Mouse (Mus musculus) neural tube, embryonic 11.5 days (tissue): ENCODE results near the gene Ssbp2. TPM values are rescaled to one million over a fixed set of nuclear protein-coding genes. Genes with fewer than 3 reads are reported as not detected.

Source experiments
- ATAC-seq: fragments of 200-750 bp; cut with Nextera tagmentation; 2 replicates; pipeline ENCODE4 v1.8.0; 2017; ENCODE audit warnings: moderate number of reproducible peaks, mild to moderate bottlenecking, moderate TSS enrichment, moderate library complexity; ENCODE audit not compliant: insufficient read depth, low FRiP score, low TSS enrichment
- DNase-seq: peaks from one replicate; pipeline ENCODE4 v3.0.0-alpha.2; 2015; ENCODE audit warnings: low spot score
- H3K27ac ChIP-seq: fragments of 300-500 bp; sonication (generic); 2 replicates; pipeline ENCODE4 v1.5.1; 2014; ENCODE audit warnings: low read depth, mild to moderate bottlenecking, low read length
- H3K27me3 ChIP-seq: fragments of 300-500 bp; sonication (generic); 2 replicates; pipeline ENCODE4 v1.6.1; 2014; ENCODE audit warnings: mild to moderate bottlenecking, low read length, mixed read lengths; ENCODE audit not compliant: control insufficient read depth, insufficient read depth
- H3K36me3 ChIP-seq: fragments of 300-500 bp; sonication (generic); 2 replicates; pipeline ENCODE4 v1.6.1; 2014; ENCODE audit warnings: mild to moderate bottlenecking, low read length, moderate library complexity, mixed read lengths; ENCODE audit not compliant: control insufficient read depth, insufficient read depth
- H3K4me1 ChIP-seq: fragments of 300-500 bp; sonication (generic); 2 replicates; pipeline ENCODE4 v1.6.1; 2014; ENCODE audit warnings: low read length, mixed read lengths; ENCODE audit not compliant: control insufficient read depth, insufficient read depth
- H3K4me2 ChIP-seq: fragments of 300-500 bp; sonication (generic); 2 replicates; pipeline ENCODE4 v1.6.1; 2014; ENCODE audit warnings: low read depth, mild to moderate bottlenecking, moderate library complexity
- H3K4me3 ChIP-seq: fragments of 300-500 bp; sonication (generic); 2 replicates; pipeline ENCODE4 v1.5.1; 2014; ENCODE audit warnings: low read depth, low read length
- H3K9ac ChIP-seq: fragments of 300-500 bp; sonication (generic); 2 replicates; pipeline ENCODE4 v1.6.1; 2014; ENCODE audit warnings: mild to moderate bottlenecking, low read length
- H3K9me3 ChIP-seq: fragments of 300-500 bp; sonication (generic); 2 replicates; pipeline ENCODE4 v1.6.1; 2016; ENCODE audit warnings: low read length; ENCODE audit not compliant: control insufficient read depth
- WGBS: fragments of 180-500 bp; shearing (Covaris S2); extraction: QIAGEN DNeasy Blood & Tissue Kit; methylation state at CpG from one replicate; pipeline ENCODE4 v1.1.7; 2014; 5-methylcytosine and 5-hydroxymethylcytosine counted together
- polyA plus RNA-seq: library from polyadenylated mRNA; unstranded; fragments of >200 nt; fragmentation: Nextera tagmentation; extraction: Ambion mirVana; gene quantifications from 2 replicates; pipeline ENCODE4 v1.2.1, GENCODE M21; 2014

The Ssbp2 gene
- polyA plus RNA-seq, 1 experiment from 2014 or later, result 146 TPM

- 50% methylated on average over 7 of the region's 7 CpGs for WGBS
- no peaks in the 10 kb centered on the region for H3K27me3 ChIP-seq
- H3K9ac ChIP-seq, result no peak overlapping the region
- H3K4me2 ChIP-seq, result no peak overlapping the region
- no peak overlapping the region for H3K27ac ChIP-seq
- no peaks in the 10 kb centered on the region for H3K36me3 ChIP-seq
- no peaks in the 10 kb centered on the region for H3K9me3 ChIP-seq
- DNase-seq, result no peak
- H3K4me1 ChIP-seq, result no peaks in the 10 kb centered on the region
- no peak for ATAC-seq
- no peak overlapping the region for H3K4me3 ChIP-seq
Observed at GRCm38 (mm10) chr13:91693615-91694014, 233.5 kb downstream of the Ssbp2 start.

- Histone ChIP-seq H3K36me3 (no peaks in the 10 kb centered on the region), H3K4me1 (no peaks in the 10 kb centered on the region), H3K4me3 (no peak overlapping the region), H3K9ac (no peak overlapping the region), H3K27ac (no peak overlapping the region), H3K9me3 (no peaks in the 10 kb centered on the region), H3K4me2 (no peak overlapping the region), H3K27me3 (no peaks in the 10 kb centered on the region)
- ATAC-seq (no peak), DNase-seq (no peak)
- 90% methylated on average over 2 of the region's 2 CpGs for WGBS
Observed at GRCm38 (mm10) chr13:91695406-91695805, 235.3 kb downstream of the Ssbp2 start.

DNA sequence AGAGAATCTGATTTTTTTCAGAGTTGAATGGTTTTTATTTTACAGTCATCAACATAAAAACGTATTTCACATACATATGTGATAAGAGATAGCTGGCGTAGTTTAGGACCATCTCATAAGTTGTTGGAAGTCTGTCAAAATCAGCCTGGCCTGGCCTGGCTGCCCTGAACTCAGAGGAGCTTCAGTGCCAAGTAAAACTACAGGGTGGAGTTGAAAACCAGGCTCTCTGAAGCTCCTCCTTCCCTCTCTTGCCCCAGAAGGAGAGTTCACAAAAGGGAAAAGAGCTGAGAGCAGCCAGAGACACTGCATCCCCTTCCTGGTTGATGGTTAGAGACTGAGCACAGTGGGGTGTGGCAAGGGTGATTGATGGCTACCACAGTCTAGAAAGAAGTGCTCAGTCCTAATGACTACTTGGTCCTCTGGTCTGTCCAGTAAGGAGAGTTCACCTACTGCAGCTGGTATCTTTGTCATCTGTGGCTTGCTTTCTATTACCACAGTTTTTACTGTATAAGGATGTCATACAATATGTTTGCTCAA is 236.1 kb downstream of the Ssbp2 start:
- DNase-seq (no peak), ATAC-seq (no peak)
- H3K27me3 ChIP-seq, result no peaks in the 10 kb centered on the region
- H3K4me1 ChIP-seq, result no peaks in the 10 kb centered on the region
- no peak overlapping the region for H3K4me3 ChIP-seq
- H3K4me2 ChIP-seq, result no peak overlapping the region
- 93% methylated on average over 2 of the region's 2 CpGs for WGBS
- no peak overlapping the region for H3K27ac ChIP-seq
- H3K36me3 ChIP-seq, result no peaks in the 10 kb centered on the region
- H3K9me3 ChIP-seq, result no peaks in the 10 kb centered on the region
- H3K9ac ChIP-seq, result no peak overlapping the region

DNA sequence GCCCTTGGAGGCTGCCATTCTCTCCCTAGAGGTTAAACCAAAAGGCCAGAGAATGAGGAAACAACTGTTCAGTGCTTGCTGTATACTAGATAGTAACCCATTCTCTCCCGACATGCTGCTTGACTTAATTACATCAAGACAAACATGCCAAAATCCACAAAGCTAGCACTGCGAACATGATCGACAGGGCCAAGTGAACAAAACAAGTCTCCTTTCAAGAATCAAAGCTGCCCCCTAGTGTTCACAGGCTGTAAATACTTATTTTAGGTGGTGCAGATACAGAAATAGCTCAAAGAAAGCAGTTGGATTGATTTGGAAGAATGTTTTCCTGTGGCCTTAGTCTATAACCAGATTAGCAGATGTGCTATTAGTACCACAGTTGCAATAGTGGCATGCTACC is 236.9 kb downstream of the Ssbp2 start:
- no peaks in the 10 kb centered on the region for H3K4me1 ChIP-seq
- no peak overlapping the region for H3K4me2 ChIP-seq
- no peaks in the 10 kb centered on the region for H3K36me3 ChIP-seq
- ATAC-seq (0 out of 2 replicates have a peak, but pooled peaks have one; percentile 28), DNase-seq (peak; percentile 40)
- no peak overlapping the region for H3K4me3 ChIP-seq
- no peak overlapping the region for H3K9ac ChIP-seq
- 46% methylated on average over 3 of the region's 3 CpGs for WGBS
- H3K9me3 ChIP-seq, result no peaks in the 10 kb centered on the region
- no peaks in the 10 kb centered on the region for H3K27me3 ChIP-seq
- no peak overlapping the region for H3K27ac ChIP-seq

GRCm38 (mm10) chr13:91702337-91702736 is 242.3 kb downstream of the Ssbp2 start:
- no peak for ATAC-seq
- DNase-seq, result no peak

DNA sequence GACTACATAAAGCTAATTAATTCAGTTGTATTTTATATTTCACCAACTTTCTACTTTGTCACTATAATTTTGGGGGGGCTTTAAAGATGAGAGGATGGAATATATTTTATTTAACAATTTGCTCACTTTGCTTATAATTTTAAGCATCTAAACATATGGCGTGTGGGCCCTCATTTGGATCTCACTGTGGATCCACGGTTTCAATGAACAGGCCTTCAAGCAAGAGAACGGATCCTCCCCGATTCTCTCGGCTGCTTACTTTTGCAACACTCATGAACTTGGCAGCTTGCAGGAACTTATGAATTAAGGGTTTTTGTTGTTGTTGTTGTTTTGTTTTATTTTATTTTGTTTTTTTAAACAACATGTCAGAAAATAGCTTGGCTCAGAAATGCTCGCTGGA is 259.4 kb downstream of the Ssbp2 start:
- Histone ChIP-seq H3K9ac (no peak overlapping the region), H3K27me3 (no peaks in the 10 kb centered on the region), H3K9me3 (no peaks in the 10 kb centered on the region), H3K4me2 (no peak overlapping the region), H3K27ac (no peak overlapping the region), H3K4me3 (no peak overlapping the region), H3K36me3 (no peaks in the 10 kb centered on the region), H3K4me1 (no peaks in the 10 kb centered on the region)
- WGBS, result 96% methylated on average over 6 of the region's 6 CpGs
- ATAC-seq, result no peak
- no peak for DNase-seq

More at GRCm38 (mm10) chr13:91702337-91702736, 242.3 kb downstream of the Ssbp2 start:
- no peak overlapping the region for H3K27ac ChIP-seq
- H3K4me1 ChIP-seq, result no peaks in the 10 kb centered on the region
- H3K4me2 ChIP-seq, result no peak overlapping the region
- no peak overlapping the region for H3K9ac ChIP-seq
- no peak overlapping the region for H3K4me3 ChIP-seq
- no peaks in the 10 kb centered on the region for H3K27me3 ChIP-seq
- H3K36me3 ChIP-seq, result no peaks in the 10 kb centered on the region
- WGBS, result 84% methylated on average over 6 of the region's 6 CpGs
- no peaks in the 10 kb centered on the region for H3K9me3 ChIP-seq

GRCm38 (mm10) chr13:91723108-91723735 is 263.1 kb downstream of the Ssbp2 start:
- H3K4me2 ChIP-seq, result no peak overlapping the region
- H3K27me3 ChIP-seq, result no peaks in the 10 kb centered on the region
- no peaks in the 10 kb centered on the region for H3K4me1 ChIP-seq
- no peaks in the 10 kb centered on the region for H3K9me3 ChIP-seq
- ATAC-seq (peak; percentile 69; the same call in 1 of the 2 replicates), DNase-seq (no peak)
- H3K27ac ChIP-seq, result no peak overlapping the region
- H3K36me3 ChIP-seq, result no peaks in the 10 kb centered on the region
- H3K9ac ChIP-seq, result no peak overlapping the region
- H3K4me3 ChIP-seq, result no peak overlapping the region
- 64% methylated on average over 8 of the region's 8 CpGs for WGBS

- DNase-seq, result no peak
- no peak for ATAC-seq
- H3K9ac ChIP-seq, result no peak overlapping the region
- no peaks in the 10 kb centered on the region for H3K36me3 ChIP-seq
- H3K4me3 ChIP-seq, result no peak overlapping the region
- no peaks in the 10 kb centered on the region for H3K27me3 ChIP-seq
- no peaks in the 10 kb centered on the region for H3K4me1 ChIP-seq
- H3K27ac ChIP-seq, result no peak overlapping the region
- no peak overlapping the region for H3K4me2 ChIP-seq
- 87% methylated on average over 7 of the region's 7 CpGs for WGBS
- H3K9me3 ChIP-seq, result no peaks in the 10 kb centered on the region
Observed at GRCm38 (mm10) chr13:91723736-91724119, 263.6 kb downstream of the Ssbp2 start.

- Histone ChIP-seq H3K9ac (no peak overlapping the region), H3K27ac (no peak overlapping the region), H3K4me3 (no peak overlapping the region), H3K36me3 (no peaks in the 10 kb centered on the region), H3K9me3 (no peaks in the 10 kb centered on the region), H3K4me2 (no peak overlapping the region), H3K4me1 (no peaks in the 10 kb centered on the region), H3K27me3 (no peaks in the 10 kb centered on the region)
- 91% methylated on average over 3 of the region's 3 CpGs for WGBS
- DNase-seq (no peak), ATAC-seq (no peak)
Observed at GRCm38 (mm10) chr13:91724211-91724610, 264.1 kb downstream of the Ssbp2 start.
